Mouse (Mus musculus) left cerebral cortex, postnatal 25 days (tissue): ENCODE measurements around the gene Cnbd2. TPM values are rescaled to one million over a fixed set of nuclear protein-coding genes. Genes with fewer than 3 reads are reported as not detected.

Experiments used
- DNase-seq, 2 experiments: peaks; one replicate each; pipeline ENCODE4 v3.0.0; 2022; ENCODE audit warnings: low spot score in 2 of 2, mixed read lengths in 1 of 2
- intact Hi-C: fragments of 180-260 bp; cut with DNase I; formaldehyde crosslinking; loops from one replicate; pipeline ENCODE4 v1.15.1; 2025
- total RNA-seq, 2 experiments: library from RNA; stranded (reverse); gene quantifications; 2 replicates each; pipeline ENCODE4 v1.2.3; 2021

Cnbd2 gene
- 1 to 10 TPM; 5.4 to 5.5 TPM for total RNA-seq

- intact Hi-C loops: loop anchor here (1.0 kb wide), 1 partner anchor 203 kb away; no protein-coding TSS in a partner anchor
- peak; percentile 87 to 91 for DNase-seq
Observed at GRCm38 (mm10) chr2:156312297-156312897, at the start of gene Cnbd2, which contains the start of gene Scand1. Gene Cnbd2 (plus strand): TSS chr2:156312299. Gene Scand1 (minus strand): TSS chr2:156312704.

GRCm38 (mm10) chr2:156263204-156263893 lies 48.8 kb upstream of the Cnbd2 start:
- no peak for DNase-seq
- intact Hi-C loops: no loop called here

DNA sequence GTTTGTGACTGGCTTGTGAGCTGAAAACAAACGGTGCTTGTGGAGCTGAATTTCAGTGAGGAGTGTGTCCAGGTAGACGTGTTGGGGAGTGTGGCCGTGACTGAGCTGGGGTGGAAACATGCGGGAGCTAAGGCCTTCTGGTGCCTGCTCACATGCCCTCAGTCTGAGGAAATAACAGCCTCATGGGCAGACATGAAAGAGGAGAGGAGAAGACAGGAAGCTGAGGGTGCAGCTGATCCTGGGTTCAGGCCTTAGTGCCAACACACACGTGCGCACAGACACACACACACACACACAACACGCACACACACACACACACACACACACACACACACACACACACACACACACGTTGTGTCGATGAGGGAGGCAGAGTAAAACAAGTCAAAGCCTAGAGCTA lies 44.5 kb upstream of the Cnbd2 start:
- no peak for DNase-seq
- intact Hi-C loops: no loop called here

DNA sequence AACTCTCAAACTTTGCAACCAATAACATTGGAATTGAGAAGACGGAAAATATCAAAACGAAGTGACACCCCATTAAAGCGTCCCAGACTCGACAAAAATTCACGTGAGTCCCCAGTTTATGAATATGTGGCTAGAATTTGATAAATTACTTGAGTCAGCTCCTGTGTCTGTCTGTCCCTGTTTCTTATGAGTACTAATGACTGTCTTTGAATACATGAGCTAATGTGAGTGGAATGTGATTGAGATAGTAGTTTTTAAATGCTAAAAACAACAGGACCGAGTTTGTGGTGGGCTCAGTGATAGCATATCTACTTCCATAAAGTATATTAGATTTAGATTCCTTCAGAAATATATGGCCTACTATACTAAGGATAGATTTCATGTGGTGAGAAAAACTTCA lies 39.5 kb upstream of the Cnbd2 start:
- intact Hi-C loops: no loop called here
- no peak for DNase-seq

DNA sequence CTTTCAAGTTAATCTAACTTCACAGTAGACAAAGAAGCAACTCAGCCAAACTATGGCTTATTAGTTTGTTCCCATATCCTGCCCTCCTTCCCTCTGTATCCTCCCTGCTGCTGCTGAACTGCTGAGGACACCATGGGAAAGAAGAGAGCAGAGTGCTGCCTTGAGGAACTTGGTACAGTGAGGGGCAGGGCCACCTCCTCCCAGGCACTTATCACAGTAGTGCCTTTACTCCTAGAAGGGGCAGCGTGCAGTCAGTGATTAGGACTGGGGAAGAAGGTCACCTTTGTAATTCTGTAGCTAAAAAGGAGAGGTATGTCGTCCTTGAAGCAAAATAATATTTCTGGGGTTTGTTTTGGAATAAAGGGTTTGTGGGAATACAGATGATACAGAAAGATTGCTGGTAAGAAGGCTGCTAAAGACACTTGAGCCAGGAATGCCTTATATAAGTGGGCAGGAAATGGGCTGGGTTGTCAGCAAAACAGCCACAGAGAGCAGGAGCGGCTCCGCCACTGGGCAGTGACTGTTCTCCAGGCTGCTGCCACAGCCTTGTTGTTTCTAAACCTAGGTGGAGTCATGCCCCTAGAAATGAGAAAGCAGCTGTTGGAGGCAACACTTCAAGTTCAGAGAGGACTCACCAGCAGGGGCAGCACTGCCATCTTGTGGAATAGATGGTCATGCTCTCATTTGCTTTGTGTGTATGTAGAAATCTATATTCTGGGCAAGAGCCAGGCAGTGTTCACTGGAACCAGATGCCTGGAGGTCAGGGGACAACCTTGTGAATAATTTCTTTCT lies 33.7 kb upstream of the Cnbd2 start:
- intact Hi-C loops: loop anchor here (5.0 kb wide), 2 partner anchors 81 to 101 kb away; partner anchors contain the start of gene Phf20
- DNase-seq: peak; percentile 86 to 92

- intact Hi-C loops: loop anchor here (10.0 kb wide), 1 partner anchor 316 kb away; no protein-coding TSS in a partner anchor
- no peak for DNase-seq
Observed at GRCm38 (mm10) chr2:156281227-156281626, 30.9 kb upstream of the Cnbd2 start.

DNA sequence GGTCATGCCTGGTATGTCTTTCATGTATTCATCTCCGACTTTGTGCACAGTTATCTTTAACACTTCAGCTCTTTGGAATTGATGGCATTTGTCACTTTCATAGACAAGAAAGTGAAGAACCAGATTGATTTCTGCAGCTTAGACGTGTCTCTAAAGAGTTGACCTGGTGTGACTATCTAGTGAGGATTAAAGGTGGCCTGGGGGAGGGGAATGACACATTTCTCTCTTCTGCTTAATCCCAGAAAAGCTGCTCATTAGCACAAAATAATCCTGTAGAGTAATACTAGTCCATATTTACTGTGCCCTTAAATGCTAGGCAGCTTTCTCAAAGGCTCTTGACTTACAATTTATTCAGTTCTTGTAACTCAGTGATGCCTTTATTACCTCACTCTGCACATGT lies 26.9 kb upstream of the Cnbd2 start:
- intact Hi-C loops: loop anchor here (10.0 kb wide), 1 partner anchor 320 kb away; no protein-coding TSS in a partner anchor
- DNase-seq: no peak

DNA sequence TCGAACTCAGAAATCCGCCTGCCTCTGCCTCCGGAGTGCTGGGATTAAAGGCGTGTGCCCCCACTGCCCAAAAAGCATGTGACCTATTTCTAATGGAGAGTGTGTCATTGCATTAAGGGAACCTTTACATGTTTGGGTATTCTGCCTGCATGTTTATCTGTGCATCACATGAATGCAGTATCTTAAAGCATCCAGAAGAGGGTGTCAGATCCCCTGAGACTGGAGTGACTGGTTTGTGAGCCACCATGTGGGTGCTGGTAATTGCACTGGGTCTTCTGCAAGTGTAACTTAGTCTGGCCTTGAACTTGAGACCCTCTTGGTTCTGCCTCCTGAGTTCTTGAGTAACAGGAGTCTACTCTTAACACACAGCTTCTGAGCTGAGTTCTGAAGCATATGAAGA lies 25.4 kb upstream of the Cnbd2 start:
- intact Hi-C loops: loop anchor here (10.0 kb wide), 1 partner anchor 322 kb away; no protein-coding TSS in a partner anchor
- no peak for DNase-seq

GRCm38 (mm10) chr2:156288222-156288621 lies 23.9 kb upstream of the Cnbd2 start:
- no peak for DNase-seq
- intact Hi-C loops: loop anchor here (10.0 kb wide), 1 partner anchor 323 kb away; no protein-coding TSS in a partner anchor

DNA sequence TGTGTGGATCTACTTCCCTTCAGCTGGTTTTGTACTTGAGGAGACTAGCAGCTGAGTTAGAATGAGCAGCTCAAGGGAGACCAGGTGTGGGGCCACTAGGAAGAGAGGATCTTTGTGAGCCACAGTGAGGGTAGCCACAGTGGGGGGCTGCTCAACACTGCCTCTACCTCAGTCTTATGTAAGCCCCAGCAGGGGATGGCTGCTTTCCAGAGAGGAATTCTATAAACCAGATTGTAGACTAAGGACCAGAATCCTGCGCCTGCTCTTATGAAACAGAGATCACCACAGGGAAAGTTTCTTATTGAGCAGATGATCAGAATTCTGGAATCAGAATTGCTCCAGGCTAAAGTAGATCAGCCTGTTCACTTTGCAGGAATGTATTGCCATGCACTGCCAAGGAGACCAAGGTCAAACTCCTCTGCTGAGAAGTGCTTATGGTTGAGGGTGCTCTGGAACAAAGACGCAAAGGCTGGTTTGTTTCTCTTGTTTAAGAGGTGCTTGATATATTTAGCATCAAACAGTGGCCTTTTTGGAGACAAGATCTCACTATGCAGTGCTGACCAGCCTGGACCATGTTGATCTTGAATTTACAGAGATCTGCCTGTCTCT lies 22.4 kb upstream of the Cnbd2 start:
- intact Hi-C loops: loop anchor here (10.0 kb wide), 1 partner anchor 325 kb away; no protein-coding TSS in a partner anchor
- peak in 1 of 2 experiments; percentile 35 for DNase-seq

GRCm38 (mm10) chr2:156291998-156292397 lies 20.1 kb upstream of the Cnbd2 start:
- intact Hi-C loops: no loop called here
- DNase-seq: no peak

DNA sequence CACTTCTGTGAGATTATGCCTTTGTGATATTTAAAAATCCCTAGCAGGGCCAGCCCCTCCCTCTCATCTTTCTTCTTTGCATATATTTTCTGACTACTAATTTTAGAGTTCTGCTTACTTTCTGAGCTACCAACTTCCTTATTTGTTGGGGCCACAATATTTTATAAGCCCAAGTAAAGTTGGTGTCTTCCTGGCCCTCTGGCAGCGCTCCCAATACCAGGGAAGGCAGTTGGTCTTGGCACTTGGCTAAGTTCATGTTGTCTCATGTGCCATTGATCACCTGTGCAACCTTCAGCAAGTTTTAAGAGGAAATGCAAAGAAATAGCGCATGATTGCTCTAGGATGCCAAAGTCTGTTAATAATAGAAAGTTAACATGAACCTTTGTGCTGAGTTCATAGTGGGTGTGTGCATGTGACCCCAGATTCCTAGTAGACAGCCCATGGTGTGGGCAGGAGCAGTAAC lies 16.5 kb upstream of the Cnbd2 start:
- intact Hi-C loops: no loop called here
- DNase-seq: no peak

DNA sequence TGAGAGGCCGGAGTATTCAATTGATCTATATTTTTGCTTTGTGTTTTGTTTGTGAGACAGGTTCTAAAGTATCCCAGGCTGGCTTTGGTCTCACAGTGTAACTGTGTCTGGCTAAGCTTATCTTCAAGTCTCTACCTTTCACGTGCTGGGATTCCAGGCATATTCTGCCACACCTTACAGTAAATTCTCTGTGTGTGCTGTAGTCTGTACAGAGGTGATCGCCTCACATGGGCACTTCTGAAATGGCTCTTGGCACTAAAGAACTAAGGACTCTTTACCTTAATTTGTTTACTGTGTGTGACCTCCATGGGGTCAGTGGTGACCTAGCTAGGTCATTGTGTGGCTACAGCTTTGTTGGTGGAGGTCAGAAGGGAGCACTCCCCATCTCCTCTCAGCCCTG lies 15.9 kb upstream of the Cnbd2 start:
- intact Hi-C loops: no loop called here
- no peak for DNase-seq

DNA sequence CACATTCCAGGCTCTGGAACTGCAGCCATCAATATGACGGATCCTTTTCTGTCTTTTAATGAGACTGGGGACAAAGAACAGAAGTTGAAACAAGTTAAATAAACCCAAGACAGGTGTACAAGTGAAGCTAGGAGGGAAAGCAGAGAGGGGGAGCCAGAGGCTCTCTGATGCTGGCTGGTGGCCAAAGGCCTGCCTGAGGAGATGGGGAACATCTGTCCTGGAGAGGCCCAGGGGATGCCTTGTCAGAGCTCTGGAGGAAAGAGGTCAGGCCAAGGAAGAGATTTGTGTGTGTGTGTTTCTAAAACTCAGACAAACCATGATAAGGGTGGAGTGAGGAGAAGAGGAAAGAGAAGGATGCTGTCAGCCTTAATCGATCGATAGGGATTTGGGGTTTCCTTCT lies 14.4 kb upstream of the Cnbd2 start:
- DNase-seq: no peak
- intact Hi-C loops: no loop called here

DNA sequence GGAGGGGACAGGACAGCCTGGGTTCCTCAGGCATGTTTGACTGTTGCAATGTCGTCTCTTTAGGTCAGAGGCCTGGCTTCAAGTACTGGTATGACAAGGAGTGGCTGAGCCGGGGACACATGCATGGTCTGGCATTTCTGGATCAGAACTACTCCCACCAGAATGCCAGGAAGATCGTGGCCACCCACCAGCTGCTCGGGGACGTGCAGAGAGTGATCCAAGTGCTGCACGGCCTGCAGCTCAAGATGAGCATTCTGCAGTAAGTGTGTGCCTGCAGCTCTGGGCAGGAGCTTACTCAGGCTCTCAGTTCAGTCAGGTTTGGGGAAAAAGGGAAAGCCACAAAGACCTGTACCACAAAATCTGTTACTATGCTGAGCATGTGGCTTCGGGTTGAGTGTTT lies 13.6 kb upstream of the Cnbd2 start:
- intact Hi-C loops: no loop called here
- peak; percentile 23 to 70 for DNase-seq

- DNase-seq: no peak
- intact Hi-C loops: no loop called here
Observed at GRCm38 (mm10) chr2:156302063-156302462, 10.0 kb upstream of the Cnbd2 start.

- no peak for DNase-seq
- intact Hi-C loops: no loop called here
Observed at GRCm38 (mm10) chr2:156304351-156304750, 7.7 kb upstream of the Cnbd2 start.

DNA sequence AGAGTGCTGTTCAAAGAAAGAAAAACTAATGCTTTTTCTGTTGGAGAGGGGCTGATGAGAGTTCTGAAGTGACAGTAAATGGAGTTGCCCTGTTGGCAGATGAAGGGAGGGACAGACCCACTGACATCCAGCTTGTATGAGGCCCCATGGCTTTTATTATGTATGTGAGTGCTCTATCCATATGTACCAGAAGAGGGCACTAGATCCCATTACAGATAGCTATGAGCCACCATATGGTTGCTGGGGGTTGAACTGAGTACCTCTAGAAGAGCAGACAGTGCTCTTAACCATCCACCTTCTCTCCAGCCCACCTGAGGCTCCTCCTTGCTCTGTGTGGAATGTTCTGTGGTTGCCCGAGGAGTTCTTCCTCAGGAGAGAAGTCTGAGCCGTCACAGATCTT lies 6.3 kb upstream of the Cnbd2 start:
- intact Hi-C loops: loop anchor here (5.0 kb wide), 1 partner anchor 401 kb away; no protein-coding TSS in a partner anchor
- peak in 1 of 2 experiments; percentile 53 for DNase-seq

GRCm38 (mm10) chr2:156307261-156307660 lies 4.8 kb upstream of the Cnbd2 start:
- intact Hi-C loops: loop anchor here (5.0 kb wide), 1 partner anchor 400 kb away; no protein-coding TSS in a partner anchor
- DNase-seq: no peak
